Mouse (Mus musculus) lung, postnatal 10 days (tissue): ENCODE data around the gene Defb39.

Source experiments
- DNase-seq: peaks from one replicate; pipeline ENCODE4 v3.0.0; 2021

The Defb39 gene

DNA sequence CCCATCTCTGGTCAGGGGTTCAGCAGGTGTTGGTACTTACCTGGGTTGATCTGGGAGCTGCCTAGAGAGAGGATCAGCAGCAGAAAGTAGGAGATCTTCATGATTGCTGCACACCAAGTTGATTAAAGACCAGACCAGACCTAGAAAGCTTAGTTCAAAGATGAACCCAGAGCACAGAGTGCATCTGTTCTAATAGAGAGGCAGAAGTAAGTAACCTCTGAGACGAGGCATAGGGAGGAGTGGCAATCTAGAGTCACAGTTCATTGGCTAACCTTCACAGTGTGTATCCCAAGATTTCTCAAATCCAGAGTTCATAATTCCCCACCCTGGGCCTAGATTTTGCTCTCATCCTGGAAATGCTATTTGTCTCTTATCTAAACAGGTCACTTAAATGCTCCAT is at the start of gene Defb39:
Defb39 (minus strand) TSS at position 101 of the 400 bp plus-strand sequence.
- no peak for DNase-seq

DNA sequence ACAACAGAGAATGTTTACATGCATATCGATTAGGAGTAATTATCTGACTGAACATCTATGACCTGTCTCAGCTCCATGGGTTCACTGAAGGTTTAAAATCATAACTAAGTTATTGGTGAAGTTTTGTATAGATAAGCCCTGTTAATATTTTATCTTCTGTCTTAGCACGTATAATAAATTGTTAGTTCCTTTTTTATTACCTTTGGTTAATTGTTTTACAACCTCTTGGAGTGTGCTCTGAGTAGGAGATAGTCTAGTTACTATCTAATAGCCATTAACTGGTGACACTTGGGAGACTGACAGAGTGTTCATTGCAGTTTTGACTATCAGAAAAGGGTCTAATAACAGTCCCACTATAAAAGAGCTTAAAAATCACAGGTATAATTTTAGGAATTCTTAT is 1.4 kb upstream of the Defb39 start:
- no peak for DNase-seq

DNA sequence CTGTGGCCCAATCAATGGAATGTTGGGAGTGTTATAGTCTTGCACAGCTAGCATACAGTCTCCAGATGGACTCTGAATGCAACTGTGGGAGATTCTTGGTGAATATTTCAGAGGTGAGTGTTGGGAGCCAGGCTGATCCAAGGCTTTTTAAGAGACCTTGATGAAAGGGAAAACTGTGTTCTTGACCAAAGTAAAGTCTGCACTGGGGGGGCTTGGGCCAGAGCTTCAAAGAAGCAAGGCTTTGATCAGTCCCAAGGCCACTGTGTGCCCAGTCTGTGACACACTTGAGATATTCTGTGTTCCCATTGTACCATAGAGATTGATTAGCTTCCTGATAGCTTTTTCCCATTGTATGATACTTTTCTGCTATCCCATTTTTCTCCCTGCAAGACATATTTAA is 1.7 kb downstream of the Defb39 start:
- no peak for DNase-seq

DNA sequence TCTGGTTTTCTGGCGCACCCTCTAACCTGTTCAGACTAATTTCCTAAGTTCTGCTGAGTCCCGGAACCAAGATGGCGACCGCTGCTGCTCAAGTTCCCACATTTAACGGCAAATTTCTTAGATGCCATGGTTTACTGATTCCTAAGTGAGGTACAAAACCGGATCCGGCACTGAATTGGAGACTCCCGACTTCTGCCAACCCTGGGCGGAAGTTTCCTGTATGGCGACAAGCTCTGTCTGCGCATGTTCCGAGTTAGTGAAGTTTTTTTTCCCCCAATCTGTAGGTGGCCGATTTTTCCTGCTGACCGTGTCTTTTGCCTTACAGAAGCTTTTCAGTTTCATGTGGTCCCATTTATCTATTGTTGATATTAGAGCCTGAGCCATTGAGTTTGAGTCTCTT is 19.4 kb downstream of the Defb39 start:
- no peak for DNase-seq

DNA sequence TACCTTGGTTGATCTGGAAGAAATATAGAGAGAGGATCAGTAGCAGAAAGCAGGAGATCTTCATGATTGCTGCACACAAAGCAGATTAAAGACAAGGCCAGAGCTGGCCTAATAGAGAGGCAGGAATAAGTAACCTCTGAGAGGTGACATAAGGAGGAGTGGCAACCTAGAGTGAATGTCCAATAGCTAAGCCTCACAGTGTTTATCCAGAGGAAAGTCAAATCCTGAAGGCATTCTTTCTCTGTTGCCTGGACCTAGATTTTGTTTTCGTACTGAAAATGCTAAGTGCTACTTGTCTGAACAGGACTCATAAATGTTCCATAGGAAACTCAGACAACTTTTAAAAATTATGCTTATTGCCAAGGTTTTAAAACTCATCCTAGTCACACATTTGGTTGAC is 38.1 kb downstream of the Defb39 start, which contains the start of gene Defb38:
Defb38 (minus strand) TSS at position 101 of the 400 bp plus-strand sequence.
- no peak for DNase-seq
